Comparison of ENCODE assay signal across 8 mouse cellular contexts in genomic region chr2:104815561-104816370, GRCm38 (mm10). TPM values are rescaled to one million over a fixed set of nuclear protein-coding genes. Genes with fewer than 3 reads are reported as not detected.
A peak's percentile ranks its signal among the peaks of the same experiment; 100 is the strongest.
DNase-seq lines count a peak whose midpoint lies in the region; ATAC-seq lines count a peak whose summit lies in the region.

No protein-coding gene starts in this region.

- H3K9me3 ChIP-seq in hindbrain, embryonic 13.5 days, result no peaks in the 10 kb centered on the region

- under 1% methylated on average over 33 of the region's 33 CpGs for WGBS in hindbrain, embryonic 13.5 days

- H3K27me3 ChIP-seq in hindbrain, embryonic 13.5 days, result no peaks in the 10 kb centered on the region

- H3K36me3 ChIP-seq in hindbrain, embryonic 13.5 days, result no peaks in the 10 kb centered on the region

- ATAC-seq in hindbrain, embryonic 13.5 days (ENCODE audit: low FRiP score), result peak; percentile 54
- ATAC-seq in megakaryocyte progenitor cell, adult 5-6 weeks (replicated peaks; ENCODE audit: poor library complexity), result peak; percentile 47

- peak overlapping the region; percentile 98 for H3K27ac ChIP-seq in hindbrain, embryonic 13.5 days

- peak overlapping the region; percentile 94 for H3K4me3 ChIP-seq in hindbrain, embryonic 13.5 days

- H3K4me1 ChIP-seq in hindbrain, embryonic 13.5 days (replicated peaks), result peaks cover 31% of the 10 kb centered on the region

- intact Hi-C loops in left cerebral cortex, postnatal 14 days (cut with DNase I), result no loop called here

- peak; percentile 14 for DNase-seq in gastrocnemius, adult 18-20 months (ENCODE audit: low spot score)
- no peak for DNase-seq in gastrocnemius, postnatal 10 days
- peak; percentile 40 for DNase-seq in c-Kit-positive CD71-positive TER-119-positive erythroid progenitor cells, embryonic 14.5 days (ENCODE audit: low spot score)
- peak; percentile 55 for DNase-seq in forelimb bud, embryonic 11.5 days (ENCODE audit: low read depth, low spot score)
- peak; percentile 5 to 12 for DNase-seq in left cerebral cortex, postnatal 14 days (ENCODE audit: low spot score in 2 of 2)
- DNase-seq in spleen, postnatal 10 days (ENCODE audit: low spot score in 2 of 2), result peak; percentile 30 to 41

- peak overlapping the region; percentile 99 for H3K9ac ChIP-seq in hindbrain, embryonic 13.5 days

- H3K4me2 ChIP-seq in hindbrain, embryonic 13.5 days, result peak overlapping the region; percentile 76

RNA-seq across cellular contexts. Expression of gene Qser1, which starts 0.8 kb away (rescaled TPM):
- 10 to 100 TPM; 61.7 TPM for total RNA-seq in gastrocnemius, adult 18-20 months (2021)
- 10 to 100 TPM; 27.6 to 29.3 TPM for total RNA-seq in gastrocnemius, postnatal 10 days (2021)
- 7.5 and 7.6 TPM in 2 replicates for polyA plus RNA-seq in hindbrain, embryonic 13.5 days (2015; fragmentation: Nextera tagmentation; extraction: Ambion mirVana)
- 1 to 10 TPM; 8.8 to 9.4 TPM for total RNA-seq in left cerebral cortex, postnatal 14 days (2021)
- 50.9 and 56.0 TPM in 2 replicates for total RNA-seq in megakaryocyte progenitor cell, adult 5-6 weeks (2015)
- 8.7 and 12.7 TPM in 2 replicates for total RNA-seq in megakaryocyte progenitor cell, adult 5-6 weeks (2017)

RNA-seq across cellular contexts. Expression of gene Prrg4, which starts 33.9 kb away (rescaled TPM):
- total RNA-seq in gastrocnemius, adult 18-20 months (2021), result under 1 TPM; 0.21 to 0.33 TPM
- total RNA-seq in gastrocnemius, postnatal 10 days (2021), result 1 to 10 TPM in 1 of 2 experiments, under 1 TPM in 1; 0.77 to 1.1 TPM
- 0.32 and 0.36 TPM in 2 replicates for polyA plus RNA-seq in hindbrain, embryonic 13.5 days (2015; fragmentation: Nextera tagmentation; extraction: Ambion mirVana)
- total RNA-seq in left cerebral cortex, postnatal 14 days (2021), result under 1 TPM; 0.49 to 0.51 TPM
- total RNA-seq in megakaryocyte progenitor cell, adult 5-6 weeks (2015), result 1.1 and 1.4 TPM in 2 replicates
- 4.1 and 4.8 TPM in 2 replicates for total RNA-seq in megakaryocyte progenitor cell, adult 5-6 weeks (2017)

RNA-seq across cellular contexts. Expression of gene Ccdc73, which starts 51.8 kb away (rescaled TPM):
- total RNA-seq in gastrocnemius, adult 18-20 months (2021), result 1 to 10 TPM; 3.1 to 4.5 TPM
- 1 to 10 TPM; 3.0 to 4.1 TPM for total RNA-seq in gastrocnemius, postnatal 10 days (2021)
- 7.1 and 7.7 TPM in 2 replicates for polyA plus RNA-seq in hindbrain, embryonic 13.5 days (2015; fragmentation: Nextera tagmentation; extraction: Ambion mirVana)
- not detected for total RNA-seq in left cerebral cortex, postnatal 14 days (2021)
- 2.2 and 10.1 TPM in 2 replicates for total RNA-seq in megakaryocyte progenitor cell, adult 5-6 weeks (2015)
- total RNA-seq in megakaryocyte progenitor cell, adult 5-6 weeks (2017), result 0.03 and 5.2 TPM in 2 replicates
